Mouse (Mus musculus): ENCODE measurements around the gene Syndig1. TPM values are rescaled to one million over a fixed set of nuclear protein-coding genes. Genes with fewer than 3 reads are reported as not detected.
A peak's percentile ranks its signal among the peaks of the same experiment; 100 is the strongest.

The Syndig1 gene
- polyA plus RNA-seq, 1 experiment, result 121 TPM

DNA sequence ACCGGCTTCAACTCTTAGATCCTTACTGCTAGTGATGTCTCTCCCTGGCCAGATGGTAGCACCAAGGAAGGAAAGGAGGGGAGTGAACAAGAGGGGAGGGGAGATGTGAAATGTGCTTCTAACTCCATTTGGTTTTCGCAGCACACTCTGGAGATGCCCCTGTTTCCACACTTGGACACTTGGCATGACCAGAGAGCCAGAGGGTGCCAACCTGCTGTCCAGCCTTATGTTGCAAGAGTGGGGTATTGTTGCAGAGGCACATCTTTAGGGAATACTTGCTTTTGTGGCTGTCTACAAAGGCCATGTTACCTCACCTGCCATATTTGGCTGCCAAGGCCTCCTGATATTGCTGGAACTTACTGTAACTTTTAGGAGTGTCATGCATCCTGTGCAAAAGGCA is 10.7 kb downstream of the Syndig1 start:
- Histone ChIP-seq H3K4me3 (replicated peaks; ENCODE audit: insufficient read depth, low read depth, low read length) (no peak overlapping the region), H3K27ac (ENCODE audit: insufficient read depth, low read length) (no peak overlapping the region), H3K4me1 (ENCODE audit: control insufficient read depth, insufficient read depth, low read length) (peaks cover 9% of the 10 kb centered on the region; the same call in 1 of the 2 replicates), H3K27me3 (ENCODE audit: control insufficient read depth, insufficient read depth, low read length) (no peaks in the 10 kb centered on the region; the same call in 1 of the 2 replicates)
- TF ChIP-seq POLR2A (IDR thresholded peaks at IDR 0.05; ENCODE audit: borderline replicate concordance, insufficient read depth, low read length) (no peak), CTCF (IDR thresholded peaks at IDR 0.05; ENCODE audit: borderline replicate concordance, insufficient read depth, low read depth, low read length) (no peak)
- 6% methylated on average over 2 of the region's 2 CpGs for WGBS
- peak; percentile 67 to 81 for DNase-seq

DNA sequence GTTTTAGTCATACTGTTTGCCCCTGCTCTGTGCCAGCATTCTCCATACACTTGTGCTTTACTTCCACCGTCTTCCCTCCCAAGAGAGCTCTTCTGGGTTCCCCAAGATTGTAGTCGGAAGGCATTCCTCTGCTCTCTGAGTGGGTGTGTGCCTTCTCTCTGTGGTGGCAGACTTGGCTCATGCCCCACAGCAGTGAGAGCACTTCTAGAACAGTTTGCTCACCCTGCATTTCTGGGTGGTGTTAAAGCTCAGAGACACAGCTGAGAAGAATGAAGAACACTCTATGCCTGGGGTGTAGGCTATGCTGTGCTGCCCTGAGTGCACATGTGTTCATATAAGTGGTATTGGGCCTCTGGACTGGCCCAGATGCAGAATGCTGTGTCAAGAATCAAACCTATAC is 15.6 kb downstream of the Syndig1 start:
- peaks cover 3% of the 10 kb centered on the region; the same call in 1 of the 2 replicates for H3K4me1 ChIP-seq (ENCODE audit: control insufficient read depth, insufficient read depth, low read length)
- DNase-seq, result no peak
- WGBS, result 70% methylated on average over 2 of the region's 2 CpGs
- no peak for TF ChIP-seq CTCF (IDR thresholded peaks at IDR 0.05; ENCODE audit: borderline replicate concordance, insufficient read depth, low read depth, low read length)
- no peak for TF ChIP-seq POLR2A (IDR thresholded peaks at IDR 0.05; ENCODE audit: borderline replicate concordance, insufficient read depth, low read length)
- no peaks in the 10 kb centered on the region for H3K27me3 ChIP-seq (ENCODE audit: control insufficient read depth, insufficient read depth, low read length)
- no peak overlapping the region for H3K4me3 ChIP-seq (replicated peaks; ENCODE audit: insufficient read depth, low read depth, low read length)
- H3K27ac ChIP-seq (ENCODE audit: insufficient read depth, low read length), result no peak overlapping the region

- Histone ChIP-seq H3K27ac (ENCODE audit: insufficient read depth, low read length) (no peak overlapping the region), H3K4me3 (replicated peaks; ENCODE audit: insufficient read depth, low read depth, low read length) (no peak overlapping the region), H3K4me1 (ENCODE audit: control insufficient read depth, insufficient read depth, low read length) (no peaks in the 10 kb centered on the region), H3K27me3 (ENCODE audit: control insufficient read depth, insufficient read depth, low read length) (no peaks in the 10 kb centered on the region)
- WGBS, result 71% methylated on average over 4 of the region's 4 CpGs
- TF ChIP-seq CTCF (IDR thresholded peaks at IDR 0.05; ENCODE audit: borderline replicate concordance, insufficient read depth, low read depth, low read length) (no peak), POLR2A (IDR thresholded peaks at IDR 0.05; ENCODE audit: borderline replicate concordance, insufficient read depth, low read length) (no peak)
- no peak for DNase-seq
Observed at GRCm38 (mm10) chr2:149848778-149849177, 19.8 kb downstream of the Syndig1 start.

- no peak overlapping the region for H3K27ac ChIP-seq (ENCODE audit: insufficient read depth, low read length)
- WGBS, result 54% methylated on average over 3 of the region's 3 CpGs
- peaks cover 6% of the 10 kb centered on the region for H3K4me1 ChIP-seq (ENCODE audit: control insufficient read depth, insufficient read depth, low read length)
- H3K27me3 ChIP-seq (ENCODE audit: control insufficient read depth, insufficient read depth, low read length), result no peaks in the 10 kb centered on the region
- H3K4me3 ChIP-seq (replicated peaks; ENCODE audit: insufficient read depth, low read depth, low read length), result no peak overlapping the region
- no peak for DNase-seq
- TF ChIP-seq CTCF (IDR thresholded peaks at IDR 0.05; ENCODE audit: borderline replicate concordance, insufficient read depth, low read depth, low read length) (no peak), POLR2A (IDR thresholded peaks at IDR 0.05; ENCODE audit: borderline replicate concordance, insufficient read depth, low read length) (no peak)
Observed at GRCm38 (mm10) chr2:149861002-149861401, 32.0 kb downstream of the Syndig1 start.

- WGBS, result 79% methylated on average over 5 of the region's 5 CpGs
- no peak for TF ChIP-seq CTCF (IDR thresholded peaks at IDR 0.05; ENCODE audit: borderline replicate concordance, insufficient read depth, low read depth, low read length)
- TF ChIP-seq POLR2A (IDR thresholded peaks at IDR 0.05; ENCODE audit: borderline replicate concordance, insufficient read depth, low read length), result no peak
- Histone ChIP-seq H3K4me1 (ENCODE audit: control insufficient read depth, insufficient read depth, low read length) (peaks cover 1% of the 10 kb centered on the region), H3K4me3 (replicated peaks; ENCODE audit: insufficient read depth, low read depth, low read length) (no peak overlapping the region), H3K27ac (ENCODE audit: insufficient read depth, low read length) (no peak overlapping the region), H3K27me3 (ENCODE audit: control insufficient read depth, insufficient read depth, low read length) (no peaks in the 10 kb centered on the region)
- no peak for DNase-seq
Observed at GRCm38 (mm10) chr2:149865914-149866435, 37.0 kb downstream of the Syndig1 start.

DNA sequence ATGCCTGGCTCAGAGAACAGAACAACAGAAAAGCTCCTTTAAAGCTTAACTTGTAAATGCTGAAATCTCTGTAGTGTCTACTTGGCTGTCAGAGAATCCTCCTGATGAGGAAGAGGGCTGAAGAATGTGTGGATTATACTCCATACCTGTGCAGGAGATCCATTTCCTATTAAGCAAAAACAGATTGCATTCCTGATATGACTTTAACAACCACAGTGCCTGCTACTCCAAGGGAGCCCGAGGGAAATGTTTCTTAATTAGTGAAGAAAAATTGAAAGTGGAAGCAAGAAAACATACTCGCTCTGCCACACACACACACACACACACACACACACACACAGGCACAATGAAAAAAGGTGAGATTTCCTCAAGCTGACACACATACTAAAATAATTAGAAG is 41.5 kb downstream of the Syndig1 start:
- Histone ChIP-seq H3K27ac (ENCODE audit: insufficient read depth, low read length) (no peak overlapping the region), H3K27me3 (ENCODE audit: control insufficient read depth, insufficient read depth, low read length) (no peaks in the 10 kb centered on the region), H3K4me1 (ENCODE audit: control insufficient read depth, insufficient read depth, low read length) (peaks cover 16% of the 10 kb centered on the region), H3K4me3 (replicated peaks; ENCODE audit: insufficient read depth, low read depth, low read length) (no peak overlapping the region)
- TF ChIP-seq CTCF (IDR thresholded peaks at IDR 0.05; ENCODE audit: borderline replicate concordance, insufficient read depth, low read depth, low read length) (no peak), POLR2A (IDR thresholded peaks at IDR 0.05; ENCODE audit: borderline replicate concordance, insufficient read depth, low read length) (no peak)
- no peak for DNase-seq
- WGBS, result 49% methylated on average over 2 of the region's 2 CpGs

DNA sequence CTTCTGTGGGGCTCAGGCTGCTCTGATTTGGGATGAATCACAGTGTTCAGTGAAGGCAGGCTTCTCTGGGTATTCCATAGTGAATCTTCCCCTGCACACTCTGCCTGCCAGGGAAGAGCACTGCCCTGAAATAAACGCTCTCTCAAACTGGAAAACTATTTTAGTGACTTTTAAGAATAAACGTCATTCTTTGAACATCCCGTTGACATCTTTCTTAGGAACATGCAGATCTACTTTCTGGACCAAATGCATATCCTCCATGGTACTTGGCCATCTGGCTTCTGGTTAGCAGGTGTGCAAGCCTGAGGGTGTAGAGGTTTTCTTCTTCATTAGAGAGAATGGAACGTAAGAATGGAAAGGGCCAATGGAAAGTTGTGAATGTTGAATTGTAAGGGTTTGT is 43.5 kb downstream of the Syndig1 start:
- Histone ChIP-seq H3K27me3 (ENCODE audit: control insufficient read depth, insufficient read depth, low read length) (no peaks in the 10 kb centered on the region), H3K27ac (ENCODE audit: insufficient read depth, low read length) (no peak overlapping the region), H3K4me1 (ENCODE audit: control insufficient read depth, insufficient read depth, low read length) (peaks cover 16% of the 10 kb centered on the region), H3K4me3 (replicated peaks; ENCODE audit: insufficient read depth, low read depth, low read length) (no peak overlapping the region)
- DNase-seq, result peak in 1 of 2 experiments; percentile 49
- 30% methylated on average over 4 of the region's 4 CpGs for WGBS
- TF ChIP-seq CTCF (IDR thresholded peaks at IDR 0.05; ENCODE audit: borderline replicate concordance, insufficient read depth, low read depth, low read length) (no peak), POLR2A (IDR thresholded peaks at IDR 0.05; ENCODE audit: borderline replicate concordance, insufficient read depth, low read length) (no peak)

- Histone ChIP-seq H3K4me1 (ENCODE audit: control insufficient read depth, insufficient read depth, low read length) (peaks cover 16% of the 10 kb centered on the region), H3K27ac (ENCODE audit: insufficient read depth, low read length) (peak overlapping the region; percentile 37; the same call in 1 of the 2 replicates), H3K27me3 (ENCODE audit: control insufficient read depth, insufficient read depth, low read length) (no peaks in the 10 kb centered on the region), H3K4me3 (replicated peaks; ENCODE audit: insufficient read depth, low read depth, low read length) (no peak overlapping the region)
- DNase-seq, result peak; percentile 75 to 89
- 6% methylated on average over 3 of the region's 3 CpGs for WGBS
- no peak for TF ChIP-seq CTCF (IDR thresholded peaks at IDR 0.05; ENCODE audit: borderline replicate concordance, insufficient read depth, low read depth, low read length)
- TF ChIP-seq POLR2A (IDR thresholded peaks at IDR 0.05; ENCODE audit: borderline replicate concordance, insufficient read depth, low read length), result no peak
Observed at GRCm38 (mm10) chr2:149873346-149873745, 44.3 kb downstream of the Syndig1 start.
